Mouse (Mus musculus): ENCODE measurements at regions not wholly inside any gene's neighbourhood (a gene's known extent, or its start where the extent isn't known, plus 50 kb on each side); places are given as distances from the start of the nearest gene placed in this dataset.

DNA sequence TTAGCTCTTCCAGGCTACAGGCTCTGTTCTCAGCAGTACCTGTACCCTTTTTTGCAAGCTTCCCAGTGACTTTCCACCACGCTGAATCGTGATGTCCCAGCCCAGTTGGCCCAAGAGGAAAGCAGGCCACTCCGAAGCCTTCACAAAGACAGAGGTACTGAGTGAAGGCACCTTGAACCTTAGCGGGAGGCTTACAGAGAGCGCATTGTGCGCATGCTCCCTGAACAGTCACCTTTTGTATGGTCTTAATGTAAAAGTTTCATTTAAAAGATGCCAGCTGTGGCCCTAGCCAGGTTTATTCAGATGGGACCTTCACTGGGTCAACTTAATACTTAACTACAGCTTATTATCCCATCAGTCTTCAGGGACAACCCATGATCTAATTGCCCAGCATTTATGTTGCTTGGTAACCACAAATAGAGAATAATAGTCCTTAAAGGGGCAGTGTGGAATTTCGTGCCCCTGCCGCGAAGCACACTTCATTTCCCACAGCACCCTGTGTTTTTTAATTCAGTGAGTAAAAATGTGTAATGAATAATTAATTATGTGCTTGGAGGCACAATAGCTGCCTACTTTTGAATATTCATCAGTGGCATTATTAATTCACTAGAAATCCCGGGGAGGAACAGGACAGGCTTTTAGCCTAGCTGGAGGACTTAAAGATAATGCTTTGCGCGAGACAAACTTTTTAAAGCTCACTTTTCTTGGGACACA is 111.3 kb upstream of the Vrk1 start:
- Histone ChIP-seq H3K27me3 (ENCODE audit: control insufficient read depth, insufficient read depth, low read length) (no peaks in the 10 kb centered on the region), H3K9ac (ENCODE audit: low read length) (no peak overlapping the region), H3K4me2 (ENCODE audit: low read length) (no peak overlapping the region), H3K27ac (replicated peaks in 1 of 2; ENCODE audit: control insufficient read depth in 1 of 2, insufficient read depth in 1 of 2, low read depth in 2 of 2, low read length in 2 of 2) (no peak overlapping the region), H3K4me1 (ENCODE audit: control insufficient read depth in 2 of 2, insufficient read depth in 2 of 2, low read length in 2 of 2) (no peaks in the 10 kb centered on the region), H3K36me3 (ENCODE audit: control insufficient read depth, insufficient read depth, low read length) (no peaks in the 10 kb centered on the region), H3K4me3 (ENCODE audit: control insufficient read depth in 1 of 2, insufficient read depth in 1 of 2, low read depth in 1 of 2, low read length in 2 of 2) (no peak overlapping the region), H3K9me3 (ENCODE audit: control insufficient read depth, low read length) (peaks cover 38% of the 10 kb centered on the region)
- ATAC-seq (ENCODE audit: insufficient number of reproducible peaks, insufficient read depth, low FRiP score, low read depth) = no peak
- 89% methylated on average over 12 of the region's 12 CpGs for WGBS

DNA sequence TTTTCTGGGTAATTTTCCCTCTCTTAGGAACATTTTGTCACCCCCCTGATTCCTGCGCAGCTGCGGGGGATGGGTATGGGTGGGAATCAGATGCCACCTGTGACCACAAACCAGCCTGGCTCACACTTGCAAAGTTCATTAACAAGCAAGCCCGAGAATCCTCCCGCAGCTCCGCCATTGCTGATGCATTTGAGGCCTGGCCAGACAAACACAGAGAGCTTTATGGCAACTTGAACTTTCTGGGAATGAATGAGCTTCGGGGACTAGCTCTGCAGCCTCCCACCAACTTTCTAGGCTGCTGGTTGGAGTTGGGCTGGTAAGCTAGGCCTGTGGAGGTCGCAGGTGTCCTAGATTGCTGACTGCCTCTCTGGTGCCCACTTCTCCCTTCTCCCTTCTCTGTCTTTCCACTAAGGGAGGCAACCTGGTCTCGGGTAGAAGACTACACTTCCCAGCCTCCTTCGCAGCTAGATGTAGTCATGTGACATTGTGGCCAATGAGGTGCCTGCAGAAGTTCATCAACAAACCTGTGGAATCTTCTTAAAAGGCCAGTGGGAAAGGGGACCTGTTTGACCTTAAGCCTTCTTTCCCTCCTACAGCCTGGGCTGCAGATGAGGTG is 110.6 kb upstream of the Vrk1 start:
- Histone ChIP-seq H3K9ac (ENCODE audit: low read length) (no peak overlapping the region), H3K27ac (replicated peaks in 1 of 2; ENCODE audit: control insufficient read depth in 1 of 2, insufficient read depth in 1 of 2, low read depth in 2 of 2, low read length in 2 of 2) (no peak overlapping the region), H3K36me3 (ENCODE audit: control insufficient read depth, insufficient read depth, low read length) (no peaks in the 10 kb centered on the region), H3K4me2 (ENCODE audit: low read length) (no peak overlapping the region), H3K27me3 (ENCODE audit: control insufficient read depth, insufficient read depth, low read length) (no peaks in the 10 kb centered on the region), H3K4me3 (ENCODE audit: control insufficient read depth in 1 of 2, insufficient read depth in 1 of 2, low read depth in 1 of 2, low read length in 2 of 2) (no peak overlapping the region), H3K4me1 (ENCODE audit: control insufficient read depth in 2 of 2, insufficient read depth in 2 of 2, low read length in 2 of 2) (no peaks in the 10 kb centered on the region), H3K9me3 (ENCODE audit: control insufficient read depth, low read length) (peaks cover 34% of the 10 kb centered on the region)
- 53% methylated on average over 9 of the region's 9 CpGs for WGBS
- ATAC-seq (ENCODE audit: insufficient number of reproducible peaks, insufficient read depth, low FRiP score, low read depth) = no peak

DNA sequence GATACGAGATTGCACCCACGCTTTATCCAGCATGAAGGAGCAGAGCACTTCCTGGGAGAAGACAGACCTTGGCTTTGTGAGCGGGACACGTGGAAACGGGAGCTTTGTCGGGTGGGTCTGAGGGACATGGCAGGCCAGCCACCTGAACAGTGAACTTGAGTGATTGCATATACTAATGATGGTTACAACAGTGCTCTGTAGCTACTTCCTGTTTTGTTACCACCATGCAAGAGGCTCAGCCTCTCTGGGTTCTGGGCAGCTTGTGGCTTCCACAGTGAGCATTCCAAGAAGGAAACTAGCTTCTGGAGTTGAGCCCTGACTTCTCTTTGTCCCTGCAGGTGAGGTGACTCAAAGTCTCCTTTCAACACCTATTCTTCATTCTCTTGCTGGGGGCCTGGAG is 109.5 kb upstream of the Vrk1 start:
- Histone ChIP-seq H3K9me3 (ENCODE audit: control insufficient read depth, low read length) (peaks cover 23% of the 10 kb centered on the region), H3K36me3 (ENCODE audit: control insufficient read depth, insufficient read depth, low read length) (no peaks in the 10 kb centered on the region), H3K4me1 (ENCODE audit: control insufficient read depth in 2 of 2, insufficient read depth in 2 of 2, low read length in 2 of 2) (no peaks in the 10 kb centered on the region), H3K27me3 (ENCODE audit: control insufficient read depth, insufficient read depth, low read length) (no peaks in the 10 kb centered on the region), H3K4me3 (ENCODE audit: control insufficient read depth in 1 of 2, insufficient read depth in 1 of 2, low read depth in 1 of 2, low read length in 2 of 2) (no peak overlapping the region), H3K27ac (replicated peaks in 1 of 2; ENCODE audit: control insufficient read depth in 1 of 2, insufficient read depth in 1 of 2, low read depth in 2 of 2, low read length in 2 of 2) (no peak overlapping the region), H3K4me2 (ENCODE audit: low read length) (no peak overlapping the region), H3K9ac (ENCODE audit: low read length) (no peak overlapping the region)
- 89% methylated on average over 6 of the region's 6 CpGs for WGBS
- ATAC-seq (ENCODE audit: insufficient number of reproducible peaks, insufficient read depth, low FRiP score, low read depth) = no peak

DNA sequence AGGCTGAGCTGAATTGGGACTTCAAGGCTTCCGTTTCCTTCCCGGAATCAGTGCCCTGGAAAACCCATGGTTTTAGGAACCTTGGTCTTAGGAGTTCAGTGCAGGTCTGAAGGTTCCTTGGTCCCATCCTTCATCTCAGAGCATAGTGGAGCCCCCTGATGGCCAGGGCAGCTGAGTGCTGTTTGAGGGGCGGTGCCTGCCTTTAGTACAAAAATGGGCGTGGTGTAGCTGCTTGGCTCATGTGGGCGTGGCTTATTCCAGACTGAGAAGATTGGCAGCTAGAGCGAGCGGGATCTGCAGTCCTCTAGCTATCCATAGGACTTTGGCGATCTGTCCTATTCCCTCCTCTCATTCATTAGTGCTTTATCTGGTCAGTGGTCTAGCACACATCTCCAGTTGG is 107.0 kb upstream of the Vrk1 start:
- H3K27me3 ChIP-seq (ENCODE audit: control insufficient read depth, insufficient read depth, low read length) = no peaks in the 10 kb centered on the region
- ATAC-seq (ENCODE audit: insufficient number of reproducible peaks, insufficient read depth, low FRiP score, low read depth) = no peak
- WGBS = 38% methylated on average over 8 of the region's 8 CpGs

DNA sequence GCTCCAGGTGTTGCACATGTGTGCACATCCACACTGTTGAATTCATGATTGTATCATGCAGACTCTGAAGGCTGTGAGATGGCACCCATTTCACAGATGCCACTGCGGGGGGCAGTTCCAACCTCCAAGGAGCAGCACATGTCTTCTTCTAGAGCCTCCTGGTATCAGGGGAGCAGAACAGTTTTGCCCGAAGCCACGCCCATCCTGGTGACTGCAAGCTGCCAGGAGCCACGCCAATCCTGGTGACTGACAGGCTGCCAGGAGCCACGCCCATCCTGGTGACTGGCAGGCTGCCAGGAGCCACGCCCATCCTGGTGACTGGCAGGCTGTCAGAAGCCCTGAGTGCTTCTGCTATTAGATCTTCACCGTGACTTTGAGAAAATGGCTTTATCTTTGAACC is 103.4 kb upstream of the Vrk1 start:
- Histone ChIP-seq H3K9me3 (ENCODE audit: control insufficient read depth, low read length) (no peaks in the 10 kb centered on the region), H3K9ac (ENCODE audit: low read length) (no peak overlapping the region), H3K4me2 (ENCODE audit: low read length) (no peak overlapping the region), H3K27ac (replicated peaks in 1 of 2; ENCODE audit: control insufficient read depth in 1 of 2, insufficient read depth in 1 of 2, low read depth in 2 of 2, low read length in 2 of 2) (no peak overlapping the region), H3K27me3 (ENCODE audit: control insufficient read depth, insufficient read depth, low read length) (no peaks in the 10 kb centered on the region), H3K4me1 (ENCODE audit: control insufficient read depth in 2 of 2, insufficient read depth in 2 of 2, low read length in 2 of 2) (peaks cover 0 to 8% of the 10 kb centered on the region in 2 experiments; a peak in 3 of 4 replicates), H3K4me3 (ENCODE audit: control insufficient read depth in 1 of 2, insufficient read depth in 1 of 2, low read depth in 1 of 2, low read length in 2 of 2) (no peak overlapping the region), H3K36me3 (ENCODE audit: control insufficient read depth, insufficient read depth, low read length) (no peaks in the 10 kb centered on the region)
- 18% methylated on average over 7 of the region's 7 CpGs for WGBS
- no peak; the same call in 1 of the 2 replicates for ATAC-seq (ENCODE audit: insufficient number of reproducible peaks, insufficient read depth, low FRiP score, low read depth)

More for the DNA sequence above, 107.0 kb upstream of the Vrk1 start:
- Histone ChIP-seq H3K4me1 (ENCODE audit: control insufficient read depth in 2 of 2, insufficient read depth in 2 of 2, low read length in 2 of 2) (peaks cover 0 to 8% of the 10 kb centered on the region in 2 experiments; a peak in 2 of 4 replicates), H3K27ac (replicated peaks in 1 of 2; ENCODE audit: control insufficient read depth in 1 of 2, insufficient read depth in 1 of 2, low read depth in 2 of 2, low read length in 2 of 2) (no peak overlapping the region), H3K4me3 (ENCODE audit: control insufficient read depth in 1 of 2, insufficient read depth in 1 of 2, low read depth in 1 of 2, low read length in 2 of 2) (no peak overlapping the region), H3K9me3 (ENCODE audit: control insufficient read depth, low read length) (peaks cover 4% of the 10 kb centered on the region; the same call in 1 of the 2 replicates), H3K36me3 (ENCODE audit: control insufficient read depth, insufficient read depth, low read length) (no peaks in the 10 kb centered on the region), H3K9ac (ENCODE audit: low read length) (no peak overlapping the region), H3K4me2 (ENCODE audit: low read length) (no peak overlapping the region)

DNA sequence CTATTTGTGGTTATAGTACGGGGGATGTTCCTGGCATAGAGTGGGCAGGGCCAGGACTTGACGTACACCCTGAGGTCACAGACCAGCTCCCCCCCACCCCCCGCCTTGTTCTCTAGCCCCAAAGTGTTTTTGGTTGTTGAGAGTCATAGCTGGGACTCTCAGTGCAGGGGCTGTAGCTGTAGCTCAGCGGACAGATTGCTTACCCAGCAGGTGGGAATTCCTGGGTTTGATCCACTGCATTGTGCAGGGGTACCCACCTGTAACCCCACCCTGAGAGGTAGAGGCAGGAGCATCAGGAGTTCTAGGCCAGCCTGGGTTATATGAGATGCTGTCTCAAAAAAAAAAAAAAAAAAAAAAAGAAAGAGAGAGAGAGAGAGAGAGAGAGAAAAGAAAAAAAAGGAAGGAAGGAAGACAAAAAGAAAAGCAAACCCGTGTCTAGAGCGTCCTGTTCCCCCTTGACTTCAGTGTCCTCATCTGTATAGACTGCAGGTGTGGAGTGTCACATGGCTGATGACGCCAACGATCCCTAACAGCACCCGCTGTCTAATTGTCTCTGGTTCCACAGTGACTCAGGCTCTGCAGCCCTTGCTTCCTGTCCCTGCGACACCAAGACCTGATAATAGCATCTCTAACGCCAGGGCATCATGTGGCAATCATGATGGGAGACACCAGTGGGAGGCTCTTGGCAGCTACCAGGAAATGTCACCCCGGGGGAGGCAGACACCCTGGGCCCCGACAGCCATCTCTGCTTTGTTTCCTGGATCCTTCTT is 102.0 kb upstream of the Vrk1 start:
- no peak overlapping the region for H3K27ac ChIP-seq (replicated peaks in 1 of 2; ENCODE audit: control insufficient read depth in 1 of 2, insufficient read depth in 1 of 2, low read depth in 2 of 2, low read length in 2 of 2)

DNA sequence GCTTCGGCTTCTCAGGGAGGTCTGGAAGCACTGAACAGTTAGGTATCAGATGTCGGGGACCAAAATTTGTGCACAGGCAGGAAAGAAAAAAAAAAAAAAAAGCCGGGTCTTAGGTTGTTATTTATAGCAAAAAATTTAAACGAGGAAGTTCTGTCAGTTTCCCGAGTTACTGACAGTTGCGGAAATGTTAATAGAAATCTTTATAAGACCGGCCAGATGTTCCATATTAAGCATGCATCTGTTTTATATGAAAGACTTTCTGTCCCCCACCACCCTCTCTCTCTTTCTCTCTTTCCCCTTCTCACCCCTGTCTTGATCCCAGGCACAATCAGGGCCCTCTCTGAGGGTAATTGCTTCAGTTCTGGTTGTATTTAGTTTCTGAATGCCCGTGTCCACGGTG is 98.5 kb upstream of the Vrk1 start:
- Histone ChIP-seq H3K4me3 (ENCODE audit: control insufficient read depth in 1 of 2, insufficient read depth in 1 of 2, low read depth in 1 of 2, low read length in 2 of 2) (no peak overlapping the region), H3K9ac (ENCODE audit: low read length) (no peak overlapping the region), H3K4me2 (ENCODE audit: low read length) (no peak overlapping the region), H3K4me1 (ENCODE audit: control insufficient read depth in 2 of 2, insufficient read depth in 2 of 2, low read length in 2 of 2) (peaks cover 4 to 5% of the 10 kb centered on the region in 2 experiments; a peak in 3 of 4 replicates), H3K27me3 (ENCODE audit: control insufficient read depth, insufficient read depth, low read length) (no peaks in the 10 kb centered on the region), H3K27ac (replicated peaks in 1 of 2; ENCODE audit: control insufficient read depth in 1 of 2, insufficient read depth in 1 of 2, low read depth in 2 of 2, low read length in 2 of 2) (no peak overlapping the region), H3K36me3 (ENCODE audit: control insufficient read depth, insufficient read depth, low read length) (no peaks in the 10 kb centered on the region), H3K9me3 (ENCODE audit: control insufficient read depth, low read length) (no peaks in the 10 kb centered on the region)
- WGBS = 67% methylated on average over 9 of the region's 9 CpGs
- ATAC-seq (ENCODE audit: insufficient number of reproducible peaks, insufficient read depth, low FRiP score, low read depth) = no peak

More for the DNA sequence above, 102.0 kb upstream of the Vrk1 start:
- peaks cover 4 to 8% of the 10 kb centered on the region in 2 experiments; a peak in 3 of 4 replicates for H3K4me1 ChIP-seq (ENCODE audit: control insufficient read depth in 2 of 2, insufficient read depth in 2 of 2, low read length in 2 of 2)
- H3K27me3 ChIP-seq (ENCODE audit: control insufficient read depth, insufficient read depth, low read length) = no peaks in the 10 kb centered on the region
- no peak overlapping the region for H3K4me3 ChIP-seq (ENCODE audit: control insufficient read depth in 1 of 2, insufficient read depth in 1 of 2, low read depth in 1 of 2, low read length in 2 of 2)
- H3K9me3 ChIP-seq (ENCODE audit: control insufficient read depth, low read length) = no peaks in the 10 kb centered on the region
- ATAC-seq (ENCODE audit: insufficient number of reproducible peaks, insufficient read depth, low FRiP score, low read depth) = no peak
- no peak overlapping the region for H3K9ac ChIP-seq (ENCODE audit: low read length)
- H3K36me3 ChIP-seq (ENCODE audit: control insufficient read depth, insufficient read depth, low read length) = no peaks in the 10 kb centered on the region
- no peak overlapping the region for H3K4me2 ChIP-seq (ENCODE audit: low read length)
- WGBS = 55% methylated on average over 13 of the region's 13 CpGs

All from heart, embryonic 14.5 days (tissue).